Mouse (Mus musculus): Measurements from ENCODE around the gene Gapdh.
A peak's percentile ranks its signal among the peaks of the same experiment; 100 is the strongest.

The Gapdh gene

GRCm38 (mm10) chr6:125158944-125159492, 7.2 kb downstream of the Gapdh start:
- H3K36me3 ChIP-seq (ENCODE audit: insufficient read depth, low read length), result peaks cover 82% of the 10 kb centered on the region
- peak overlapping the region; percentile 49 for H3K4me3 ChIP-seq (replicated peaks; ENCODE audit: low read length)
- H3K9me3 ChIP-seq (ENCODE audit: low read length), result no peaks in the 10 kb centered on the region
- no peaks in the 10 kb centered on the region for H3K27me3 ChIP-seq (ENCODE audit: insufficient read depth, low read length)
- H3K4me1 ChIP-seq (replicated peaks; ENCODE audit: low read depth, low read length), result peaks cover 69% of the 10 kb centered on the region
- TF ChIP-seq CTCF (conservative IDR thresholded peaks at IDR 0.05; ENCODE audit: low read length) (no peak), POU5F1 (IDR thresholded peaks at IDR 0.05; ENCODE audit: borderline replicate concordance, low read length) (no peak), NANOG (IDR thresholded peaks at IDR 0.05; ENCODE audit: borderline replicate concordance, low read length) (no peak)

GRCm38 (mm10) chr6:125156903-125157614, 9.2 kb downstream of the Gapdh start:
- Histone ChIP-seq H3K27me3 (ENCODE audit: insufficient read depth, low read length) (no peaks in the 10 kb centered on the region), H3K36me3 (ENCODE audit: insufficient read depth, low read length) (peaks cover 82% of the 10 kb centered on the region), H3K9me3 (ENCODE audit: low read length) (no peaks in the 10 kb centered on the region), H3K4me3 (replicated peaks; ENCODE audit: low read length) (no peak overlapping the region), H3K4me1 (replicated peaks; ENCODE audit: low read depth, low read length) (peaks cover 76% of the 10 kb centered on the region)
- no peak for TF ChIP-seq CTCF (conservative IDR thresholded peaks at IDR 0.05; ENCODE audit: low read length)
- TF ChIP-seq NANOG (IDR thresholded peaks at IDR 0.05; ENCODE audit: borderline replicate concordance, low read length), result no peak
- no peak for TF ChIP-seq POU5F1 (IDR thresholded peaks at IDR 0.05; ENCODE audit: borderline replicate concordance, low read length)

DNA sequence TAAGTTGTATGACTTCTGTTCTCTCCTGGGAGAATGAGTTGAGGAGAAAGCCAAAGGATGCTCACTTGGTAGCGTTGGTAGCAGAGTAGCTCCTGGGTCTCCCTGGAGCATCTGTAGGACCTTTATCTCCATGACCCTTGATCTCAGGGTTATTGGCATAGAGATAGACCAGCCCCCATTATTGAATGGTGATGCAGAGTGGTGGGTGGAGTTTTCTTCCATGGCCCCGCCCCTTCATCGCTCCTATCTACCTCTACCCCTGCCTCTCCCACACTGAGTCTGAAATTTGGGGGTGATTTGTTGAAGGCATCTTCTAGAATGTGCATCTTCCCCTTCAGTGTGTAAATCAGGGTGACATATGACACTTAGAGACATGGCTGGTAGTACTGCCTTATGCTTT, 9.8 kb downstream of the Gapdh start:
- no peaks in the 10 kb centered on the region for H3K27me3 ChIP-seq (ENCODE audit: insufficient read depth, low read length)
- H3K4me3 ChIP-seq (replicated peaks; ENCODE audit: low read length), result no peak overlapping the region
- TF ChIP-seq NANOG (IDR thresholded peaks at IDR 0.05; ENCODE audit: borderline replicate concordance, low read length) (no peak), POU5F1 (IDR thresholded peaks at IDR 0.05; ENCODE audit: borderline replicate concordance, low read length) (no peak), CTCF (conservative IDR thresholded peaks at IDR 0.05; ENCODE audit: low read length) (no peak)
- no peaks in the 10 kb centered on the region for H3K9me3 ChIP-seq (ENCODE audit: low read length)
- peaks cover 82% of the 10 kb centered on the region for H3K36me3 ChIP-seq (ENCODE audit: insufficient read depth, low read length)
- H3K4me1 ChIP-seq (replicated peaks; ENCODE audit: low read depth, low read length), result peaks cover 82% of the 10 kb centered on the region

DNA sequence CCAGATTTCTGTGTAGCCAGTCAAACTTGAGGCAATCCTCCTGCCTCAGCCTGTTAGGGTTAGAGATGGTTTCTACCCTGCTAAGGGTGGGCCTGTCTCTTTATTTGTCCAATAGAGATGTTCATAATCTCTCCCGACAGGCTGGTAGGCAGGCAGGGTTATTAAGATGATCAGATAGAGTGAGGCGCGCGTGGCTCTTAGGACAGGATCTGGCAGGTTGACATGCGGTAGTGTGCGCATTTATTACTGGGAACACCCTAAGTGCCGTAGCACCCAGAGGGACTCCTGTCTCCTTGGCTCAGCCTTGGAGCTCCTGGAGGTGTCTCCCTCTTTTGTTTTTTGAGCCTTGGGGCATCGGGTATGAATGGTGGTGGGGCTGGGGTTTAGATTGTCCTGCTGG, 11.0 kb downstream of the Gapdh start:
- Histone ChIP-seq H3K4me1 (replicated peaks; ENCODE audit: low read depth, low read length) (peaks cover 84% of the 10 kb centered on the region), H3K4me3 (replicated peaks; ENCODE audit: low read length) (no peak overlapping the region), H3K9me3 (ENCODE audit: low read length) (no peaks in the 10 kb centered on the region), H3K36me3 (ENCODE audit: insufficient read depth, low read length) (peaks cover 80% of the 10 kb centered on the region), H3K27me3 (ENCODE audit: insufficient read depth, low read length) (no peaks in the 10 kb centered on the region)
- TF ChIP-seq POU5F1 (IDR thresholded peaks at IDR 0.05; ENCODE audit: borderline replicate concordance, low read length) (no peak), CTCF (conservative IDR thresholded peaks at IDR 0.05; ENCODE audit: low read length) (no peak), NANOG (IDR thresholded peaks at IDR 0.05; ENCODE audit: borderline replicate concordance, low read length) (no peak)

DNA sequence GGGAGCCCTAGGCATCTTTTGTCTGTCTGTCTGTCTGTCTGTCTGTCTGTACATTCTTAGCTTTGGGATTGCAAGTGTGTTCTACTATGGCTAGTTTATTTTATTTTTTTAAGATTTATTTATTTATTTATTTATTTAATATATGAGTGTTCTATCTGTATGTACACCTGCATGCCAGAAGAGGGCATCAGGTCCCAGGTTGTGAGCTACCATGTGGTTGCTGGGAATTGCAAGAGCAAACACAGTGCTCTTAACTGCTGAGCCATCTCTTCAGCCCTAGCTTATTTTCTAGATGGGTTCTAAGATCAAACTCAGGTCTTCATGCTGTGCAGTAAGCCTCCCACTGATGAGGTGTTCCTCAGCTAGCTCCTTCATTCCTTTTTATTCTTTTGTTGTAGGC, 11.7 kb downstream of the Gapdh start:
- Histone ChIP-seq H3K4me3 (replicated peaks; ENCODE audit: low read length) (no peak overlapping the region), H3K36me3 (ENCODE audit: insufficient read depth, low read length) (peaks cover 76% of the 10 kb centered on the region), H3K27me3 (ENCODE audit: insufficient read depth, low read length) (no peaks in the 10 kb centered on the region), H3K4me1 (replicated peaks; ENCODE audit: low read depth, low read length) (peaks cover 82% of the 10 kb centered on the region), H3K9me3 (ENCODE audit: low read length) (no peaks in the 10 kb centered on the region)
- no peak for TF ChIP-seq POU5F1 (IDR thresholded peaks at IDR 0.05; ENCODE audit: borderline replicate concordance, low read length)
- TF ChIP-seq CTCF (conservative IDR thresholded peaks at IDR 0.05; ENCODE audit: low read length), result peak; percentile 17; the same call in 1 of the 2 replicates
- no peak for TF ChIP-seq NANOG (IDR thresholded peaks at IDR 0.05; ENCODE audit: borderline replicate concordance, low read length)

DNA sequence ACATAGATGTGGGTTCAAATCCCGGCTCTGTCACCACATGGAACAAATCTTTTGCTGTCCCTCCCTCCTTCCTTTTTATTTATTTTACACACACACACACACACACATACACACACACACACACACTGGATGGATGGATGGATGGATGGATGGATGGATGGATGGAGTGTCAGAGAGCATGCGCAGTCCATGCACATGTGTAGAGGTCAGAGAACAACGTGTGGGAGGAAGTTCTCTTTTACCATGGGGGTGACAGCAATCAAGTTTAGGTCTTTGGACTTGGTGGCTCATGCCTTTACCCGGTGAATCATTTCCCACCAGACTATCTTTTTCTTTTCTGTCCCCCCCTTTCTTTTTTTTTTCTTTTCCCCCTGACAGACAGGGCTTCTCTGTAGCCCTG, 12.6 kb downstream of the Gapdh start:
- Histone ChIP-seq H3K27me3 (ENCODE audit: insufficient read depth, low read length) (no peaks in the 10 kb centered on the region), H3K4me3 (replicated peaks; ENCODE audit: low read length) (no peak overlapping the region), H3K9me3 (ENCODE audit: low read length) (no peaks in the 10 kb centered on the region), H3K4me1 (replicated peaks; ENCODE audit: low read depth, low read length) (peaks cover 82% of the 10 kb centered on the region), H3K36me3 (ENCODE audit: insufficient read depth, low read length) (peaks cover 73% of the 10 kb centered on the region)
- TF ChIP-seq CTCF (conservative IDR thresholded peaks at IDR 0.05; ENCODE audit: low read length), result no peak
- TF ChIP-seq NANOG (IDR thresholded peaks at IDR 0.05; ENCODE audit: borderline replicate concordance, low read length), result no peak
- TF ChIP-seq POU5F1 (IDR thresholded peaks at IDR 0.05; ENCODE audit: borderline replicate concordance, low read length), result no peak

DNA sequence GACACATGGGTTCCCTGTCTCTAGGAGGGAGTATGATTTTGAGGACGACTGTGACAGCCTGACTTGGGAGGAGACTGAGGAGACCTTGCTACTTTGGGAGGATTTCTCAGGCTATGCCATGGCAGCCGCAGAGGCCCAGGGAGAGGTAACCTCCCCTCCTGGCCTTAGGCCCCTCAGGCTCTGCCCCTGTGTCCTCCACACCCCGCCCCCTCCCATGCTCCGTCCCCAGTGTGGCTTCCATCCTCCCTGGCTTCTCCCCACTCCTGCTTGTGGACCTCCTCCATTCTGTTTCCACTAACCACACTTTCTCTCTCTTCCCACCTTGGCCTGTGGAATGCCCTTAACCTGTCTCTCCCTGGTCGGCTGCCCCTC, 13.3 kb downstream of the Gapdh start:
- H3K4me3 ChIP-seq (replicated peaks; ENCODE audit: low read length), result peak overlapping the region; percentile 45; the same call in 1 of the 2 replicates
- H3K36me3 ChIP-seq (ENCODE audit: insufficient read depth, low read length), result peaks cover 76% of the 10 kb centered on the region
- no peaks in the 10 kb centered on the region for H3K9me3 ChIP-seq (ENCODE audit: low read length)
- TF ChIP-seq CTCF (conservative IDR thresholded peaks at IDR 0.05; ENCODE audit: low read length) (no peak), NANOG (IDR thresholded peaks at IDR 0.05; ENCODE audit: borderline replicate concordance, low read length) (no peak), POU5F1 (IDR thresholded peaks at IDR 0.05; ENCODE audit: borderline replicate concordance, low read length) (no peak)
- no peaks in the 10 kb centered on the region for H3K27me3 ChIP-seq (ENCODE audit: insufficient read depth, low read length)
- peaks cover 83% of the 10 kb centered on the region for H3K4me1 ChIP-seq (replicated peaks; ENCODE audit: low read depth, low read length)

DNA sequence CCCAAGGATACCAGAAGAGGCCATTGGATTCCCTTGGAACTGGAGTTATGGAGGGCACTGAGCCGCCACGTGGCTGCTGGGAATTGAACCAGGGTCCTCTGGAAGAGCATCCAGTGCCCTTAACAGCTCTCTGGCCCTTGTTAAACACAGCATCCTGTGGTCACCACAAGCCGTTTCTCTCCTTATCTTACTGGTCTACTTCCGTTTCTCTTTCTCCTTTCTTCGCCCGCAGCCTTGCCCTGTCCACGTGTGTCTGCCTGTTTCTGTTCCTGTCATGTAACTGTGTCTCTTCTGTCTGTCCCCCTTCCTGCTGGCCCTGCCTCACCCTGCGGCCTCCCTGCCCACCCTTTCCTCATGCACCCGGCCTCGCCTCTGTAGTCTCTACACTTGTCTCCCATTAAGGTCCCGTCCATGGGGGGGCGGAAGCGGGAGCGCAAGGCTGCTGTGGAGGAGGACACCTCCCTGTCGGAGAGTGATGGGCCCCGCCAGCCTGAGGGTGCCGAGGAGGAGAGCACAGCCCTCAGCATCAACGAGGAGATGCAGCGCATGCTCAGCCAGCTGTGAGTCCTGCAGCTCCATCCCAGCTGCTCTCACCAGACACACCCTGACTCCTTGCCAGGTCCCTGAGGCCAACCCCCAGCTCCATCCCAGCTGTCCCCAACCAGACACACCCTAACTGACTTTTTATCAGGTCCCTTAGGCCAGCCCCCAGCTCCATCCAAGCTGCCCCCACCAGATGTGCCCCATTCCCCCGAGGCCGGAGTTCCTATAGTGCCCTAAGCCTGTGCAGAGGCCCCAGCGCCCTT, 13.9 kb downstream of the Gapdh start:
- H3K27me3 ChIP-seq (ENCODE audit: insufficient read depth, low read length), result no peaks in the 10 kb centered on the region
- H3K4me1 ChIP-seq (replicated peaks; ENCODE audit: low read depth, low read length), result peaks cover 83% of the 10 kb centered on the region
- no peaks in the 10 kb centered on the region for H3K9me3 ChIP-seq (ENCODE audit: low read length)
- TF ChIP-seq NANOG (IDR thresholded peaks at IDR 0.05; ENCODE audit: borderline replicate concordance, low read length), result no peak
- peak overlapping the region; percentile 45 for H3K4me3 ChIP-seq (replicated peaks; ENCODE audit: low read length)
- peaks cover 76% of the 10 kb centered on the region for H3K36me3 ChIP-seq (ENCODE audit: insufficient read depth, low read length)
